Mouse (Mus musculus): ENCODE measurements around the gene Chadl.
A peak's percentile ranks its signal among the peaks of the same experiment; 100 is the strongest.
"Not testable (repeated sequence)": the region's sequence is repeated elsewhere in the genome, so short reads cannot be mapped to it uniquely, and the experiment has no call there.

Gene Chadl

DNA sequence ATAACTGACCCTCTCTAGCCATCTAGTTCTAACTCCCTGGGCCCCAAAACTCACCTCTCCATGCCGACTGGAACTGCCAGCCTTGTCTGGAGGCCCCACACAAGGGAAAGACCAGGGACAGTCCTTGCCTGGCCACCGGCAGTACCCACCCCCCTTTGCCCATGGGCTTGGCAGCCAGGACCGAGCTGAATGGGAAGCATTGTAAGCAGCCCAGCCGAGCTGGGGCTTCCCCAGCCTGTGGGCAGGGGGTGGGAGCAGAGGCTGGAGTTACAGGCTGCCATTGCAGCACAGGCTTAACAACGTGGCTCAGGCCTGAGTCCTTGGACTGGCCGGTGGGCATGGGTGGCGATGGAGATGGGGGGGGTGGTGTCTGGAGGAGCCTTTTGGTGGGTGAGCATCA is at the start of gene Chadl:
TSS of gene Chadl (minus strand) at position 113 of the 400 bp plus-strand sequence.
- DNase-seq (ENCODE audit: low spot score): no peak

DNA sequence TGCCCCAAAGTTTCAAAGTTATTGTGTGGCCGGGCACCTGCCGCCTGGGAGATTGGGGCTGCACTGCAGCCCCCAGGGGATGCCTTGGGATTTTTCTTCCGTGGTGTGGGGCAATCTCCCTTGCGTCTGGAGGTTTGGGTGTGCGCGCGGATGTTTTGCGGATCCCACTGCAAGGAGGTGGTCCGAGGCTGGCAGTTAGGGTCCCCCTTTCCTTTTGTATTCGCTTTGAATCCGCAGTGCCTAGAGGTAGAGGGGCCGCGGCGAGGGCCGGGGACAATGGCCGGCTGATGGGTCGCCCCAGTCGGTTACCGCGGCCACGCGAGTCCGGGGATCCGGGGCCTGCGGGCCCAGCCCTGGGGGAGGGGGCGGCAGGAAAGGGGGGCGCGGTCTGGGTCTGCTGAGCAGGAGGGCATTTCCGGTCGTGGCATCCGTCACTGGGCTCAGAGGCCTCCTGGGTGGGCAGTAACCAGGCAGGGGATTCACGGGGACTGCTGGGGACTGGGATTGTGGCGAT is 48.6 kb upstream of the Chadl start:
- peak; percentile 63 for DNase-seq (ENCODE audit: low spot score)

DNA sequence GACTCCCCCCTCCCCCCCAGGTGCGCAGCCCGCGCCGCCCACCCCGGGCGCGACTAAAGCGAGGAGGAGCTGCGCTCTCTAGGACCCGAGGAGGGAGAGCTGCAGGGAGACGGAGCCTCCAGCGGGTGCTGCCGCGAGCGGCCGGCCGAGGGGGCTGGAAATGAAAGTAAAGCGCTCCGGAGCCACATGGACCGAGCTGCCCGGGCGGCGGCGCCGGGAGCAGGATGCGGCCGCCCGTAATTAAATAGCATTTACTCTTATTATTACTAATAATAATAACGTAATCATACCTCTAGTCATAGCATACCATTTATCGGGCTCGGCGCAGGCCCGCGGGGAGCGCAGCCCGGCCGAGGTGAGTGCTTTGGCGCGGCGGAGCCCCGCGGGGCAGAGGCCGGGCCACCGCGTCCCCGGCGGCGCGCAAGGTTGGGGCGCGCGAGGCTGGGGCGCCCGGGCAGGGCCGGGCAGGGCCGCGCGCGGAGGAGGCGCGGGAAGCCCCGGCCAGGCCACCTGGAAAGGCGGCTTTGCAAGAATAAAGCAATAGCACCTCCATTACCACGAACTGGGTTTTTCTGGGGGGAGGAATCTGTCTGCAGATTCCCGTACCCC is 48.0 kb upstream of the Chadl start, which contains the start of the genes Zc3h7b and Rangap1:
TSS of gene Zc3h7b (plus strand) at position 66 of the 609 bp plus-strand sequence.
TSS of gene Rangap1 (minus strand) at position 539 of the 609 bp plus-strand sequence.
- DNase-seq (ENCODE audit: low spot score): peak; percentile 82

DNA sequence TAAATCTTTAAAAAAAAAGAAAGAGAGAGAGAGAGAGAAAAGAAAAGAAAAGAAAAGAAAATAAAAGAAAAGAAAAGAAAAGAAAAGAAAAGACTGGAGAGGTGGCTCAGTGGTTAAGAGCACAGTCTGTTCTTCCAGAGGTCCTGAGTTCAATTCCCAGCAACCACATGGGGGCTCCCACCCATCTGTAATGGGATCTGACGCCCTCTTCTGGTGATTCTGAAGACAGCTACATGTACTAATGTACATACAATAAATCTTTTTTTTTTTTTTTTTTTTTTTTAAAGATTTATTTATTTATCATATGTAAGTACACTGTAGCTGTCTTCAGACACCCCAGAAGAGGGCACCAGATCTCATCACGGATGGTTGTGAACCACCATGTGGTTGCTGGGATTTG is 45.3 kb upstream of the Chadl start:
- not testable (repeated sequence) for DNase-seq (ENCODE audit: low spot score)

DNA sequence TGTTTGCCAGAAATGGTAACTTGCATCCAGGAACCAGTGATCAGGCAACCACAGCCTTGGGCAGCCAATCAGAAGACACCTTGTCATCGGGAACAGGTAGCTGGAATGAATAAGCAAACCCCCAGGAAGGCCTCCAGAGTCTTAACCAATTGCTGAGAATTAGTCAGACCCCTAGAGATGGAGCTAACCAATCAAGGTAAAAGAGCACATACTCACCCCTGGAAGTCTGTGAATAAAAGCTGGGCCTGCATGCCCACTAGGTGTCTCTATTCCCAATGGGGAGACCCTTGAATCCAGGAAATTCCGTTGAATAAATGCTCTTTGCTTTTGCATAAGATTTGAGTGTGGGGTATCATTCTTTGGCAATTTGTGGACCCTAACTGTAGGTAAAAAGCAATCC is 42.8 kb upstream of the Chadl start:
- no peak for DNase-seq (ENCODE audit: low spot score)

DNA sequence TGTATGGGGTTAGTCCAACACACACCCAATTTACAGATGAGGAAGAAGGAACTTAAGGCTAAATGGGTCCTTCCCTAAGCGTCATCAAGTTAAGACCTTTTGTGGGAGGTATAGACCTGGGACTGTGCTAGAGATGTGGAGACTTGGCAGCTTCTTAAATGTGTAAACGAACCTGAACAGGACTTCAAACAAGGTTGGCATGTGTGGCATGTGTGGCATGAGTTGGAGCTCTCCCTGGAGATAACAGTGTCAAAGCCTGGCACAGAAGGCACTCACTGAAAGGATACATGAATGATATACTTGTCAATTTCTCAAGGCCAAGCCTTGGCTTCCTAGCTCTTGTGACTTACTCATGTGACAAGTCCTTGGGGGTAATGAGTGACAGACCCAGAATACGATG is 42.2 kb upstream of the Chadl start:
- DNase-seq (ENCODE audit: low spot score): no peak

DNA sequence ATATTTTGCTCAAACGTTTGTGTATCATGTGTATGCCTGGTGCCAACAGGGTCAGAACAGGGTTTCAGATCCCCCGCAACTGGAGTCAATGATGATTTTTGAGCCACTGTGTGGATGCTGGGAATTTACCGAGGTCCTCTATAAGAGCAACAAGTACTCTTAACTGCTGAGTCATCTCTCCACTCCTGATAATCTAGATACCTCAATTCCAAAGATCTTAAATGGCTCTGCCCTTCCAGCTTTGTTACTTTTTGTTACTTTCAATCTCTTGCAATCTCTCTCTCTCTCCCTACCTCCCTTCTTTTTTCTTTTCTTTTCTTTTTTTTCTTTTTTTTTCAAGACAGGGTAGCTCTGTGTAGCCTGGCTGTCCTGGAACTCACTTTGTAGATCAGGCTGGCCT is 38.0 kb upstream of the Chadl start:
- no peak for DNase-seq (ENCODE audit: low spot score)

DNA sequence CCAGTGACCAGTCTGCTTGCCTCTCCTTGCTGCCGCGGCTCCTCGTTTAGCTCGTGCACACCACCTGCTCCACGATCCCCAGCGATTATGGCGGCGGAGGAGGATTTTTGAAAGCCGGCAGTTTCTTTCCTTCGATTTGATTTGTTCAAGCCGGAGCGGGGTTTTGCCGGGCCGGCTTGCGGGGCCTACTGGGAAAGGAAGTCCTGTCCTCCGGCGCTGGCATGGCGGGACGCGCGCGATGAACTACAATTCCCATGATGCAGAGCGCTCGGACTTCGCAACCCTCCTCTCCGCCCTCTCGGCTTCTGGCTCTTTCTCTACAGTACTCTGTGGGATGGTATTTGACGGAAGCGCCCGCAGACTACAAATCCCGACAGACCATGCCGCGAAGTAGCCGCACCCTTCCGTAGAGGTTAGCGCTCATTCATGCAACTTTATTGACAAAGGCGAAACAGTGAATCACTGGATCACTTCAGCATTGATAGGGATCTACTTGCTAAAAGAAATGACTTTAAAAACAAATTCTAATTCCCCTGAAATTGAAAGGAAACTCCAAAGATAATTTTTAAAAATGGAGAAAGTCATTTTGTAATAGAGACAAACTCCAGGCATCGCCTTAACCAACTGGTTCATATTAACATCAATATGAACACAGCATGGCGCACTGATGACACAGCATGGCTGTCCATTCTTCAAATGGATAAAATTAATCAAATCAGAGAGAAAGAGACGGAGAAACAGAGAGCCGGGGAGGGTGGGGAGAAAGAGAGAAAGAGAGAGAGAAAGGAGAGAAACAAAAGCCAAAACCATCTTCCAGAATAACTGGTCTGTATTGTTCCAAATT is 32.9 kb upstream of the Chadl start:
- peak; percentile 100 for DNase-seq (ENCODE audit: low spot score)

DNA sequence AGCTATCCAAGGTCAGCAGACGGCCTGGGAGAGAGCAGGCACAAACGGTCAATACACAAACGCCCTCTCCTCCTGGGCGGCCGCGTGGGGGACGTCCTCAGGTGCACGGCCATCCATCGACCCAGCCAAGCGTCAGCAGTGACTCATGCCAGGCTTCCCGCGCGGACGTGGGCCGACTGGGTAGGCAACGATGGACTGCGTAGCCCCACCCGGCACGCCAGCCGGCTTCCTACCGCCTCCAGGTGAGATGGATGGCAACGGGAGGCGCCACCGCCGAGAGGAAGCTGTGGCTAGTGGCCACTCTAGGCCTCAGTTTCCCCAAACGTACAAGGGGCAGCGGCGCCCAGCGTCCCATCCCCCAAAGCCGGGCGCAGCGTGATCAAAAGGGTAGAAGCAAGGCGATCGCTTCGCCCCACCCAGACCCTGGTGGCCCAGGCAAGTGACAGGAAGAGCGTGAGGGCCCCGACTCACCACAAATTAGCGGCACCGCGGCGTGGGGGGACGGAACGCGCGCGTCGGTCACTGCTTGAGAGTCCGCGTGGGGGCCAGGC is 32.2 kb upstream of the Chadl start:
- peak; percentile 38 for DNase-seq (ENCODE audit: low spot score)

DNA sequence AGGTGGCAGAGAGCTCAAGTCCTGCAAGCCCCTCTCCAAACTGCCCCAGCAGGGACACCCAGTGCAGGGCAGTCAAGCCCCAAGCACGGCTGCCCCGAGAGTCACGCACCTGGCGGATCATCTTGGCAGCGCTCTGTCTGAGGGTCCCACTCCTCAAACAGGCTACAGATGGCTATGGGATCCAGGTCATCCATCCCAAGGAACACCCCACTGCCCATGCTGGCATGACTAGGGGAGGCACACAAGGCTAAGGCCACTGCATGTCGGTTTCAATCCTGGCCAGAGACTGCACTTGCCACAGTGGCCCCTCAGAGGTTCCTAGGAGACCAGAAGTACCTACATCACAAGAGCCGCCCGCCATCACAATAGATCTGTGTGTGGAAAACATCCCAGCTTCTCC is 28.9 kb upstream of the Chadl start:
- no peak for DNase-seq (ENCODE audit: low spot score)

DNA sequence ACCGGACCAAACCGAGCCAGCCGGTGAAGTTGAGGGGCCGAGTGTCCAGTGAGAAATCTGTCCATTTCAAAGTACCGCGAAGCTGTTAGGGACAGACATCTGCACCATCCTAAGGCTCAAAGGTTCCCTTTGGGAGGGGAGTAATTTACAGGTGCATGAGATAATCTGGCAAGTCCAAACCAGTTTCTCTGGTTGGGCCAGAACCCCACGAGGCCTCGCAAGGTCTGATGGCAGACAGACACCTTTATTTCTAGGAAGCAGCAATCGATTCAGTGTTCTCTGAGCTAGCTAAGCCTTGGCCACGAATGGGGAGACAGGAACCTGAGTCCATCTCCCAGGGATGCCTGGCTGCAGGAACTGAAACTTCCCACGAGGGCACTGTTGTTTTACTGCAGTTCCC is 26.6 kb upstream of the Chadl start:
- no peak for DNase-seq (ENCODE audit: low spot score)

DNA sequence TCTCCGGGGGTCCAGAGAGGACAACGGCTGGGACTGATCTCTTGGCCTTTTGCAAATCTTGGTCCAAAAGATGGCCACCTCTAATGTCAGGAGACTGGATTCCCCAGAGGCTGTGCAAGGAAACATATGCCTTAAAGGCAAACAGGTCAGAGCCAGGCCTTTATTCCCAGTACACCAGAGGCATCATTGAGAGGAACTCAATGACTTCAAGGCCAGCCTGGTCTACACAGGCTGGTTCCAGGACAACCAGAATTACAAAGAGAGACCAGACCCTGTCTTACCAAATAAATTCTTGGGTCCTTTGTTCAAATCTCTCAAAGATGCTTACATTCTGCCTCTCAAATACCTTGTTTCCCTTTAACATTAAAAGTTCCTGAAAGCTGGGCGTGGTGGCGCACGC is 25.3 kb upstream of the Chadl start:
- no peak for DNase-seq (ENCODE audit: low spot score)

DNA sequence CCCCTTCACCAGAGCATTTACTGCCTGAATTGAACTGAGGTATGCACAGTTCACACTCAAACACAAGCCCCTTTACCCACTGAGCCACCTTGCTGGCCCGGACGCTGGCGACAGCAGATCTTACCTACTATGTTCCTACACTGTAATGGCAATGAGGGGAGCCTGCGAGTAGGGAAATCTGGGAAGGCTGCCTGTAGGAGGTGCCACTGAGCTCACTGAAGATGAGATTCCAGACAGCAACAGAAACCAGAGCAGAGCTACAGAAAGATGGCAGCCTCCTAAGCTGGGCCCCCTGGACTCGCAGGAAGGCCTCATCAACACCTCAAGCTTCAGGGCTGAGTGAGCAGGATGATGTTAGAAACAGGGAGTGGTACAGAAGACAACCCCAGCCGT is 22.0 kb upstream of the Chadl start:
- DNase-seq (ENCODE audit: low spot score): no peak

DNA sequence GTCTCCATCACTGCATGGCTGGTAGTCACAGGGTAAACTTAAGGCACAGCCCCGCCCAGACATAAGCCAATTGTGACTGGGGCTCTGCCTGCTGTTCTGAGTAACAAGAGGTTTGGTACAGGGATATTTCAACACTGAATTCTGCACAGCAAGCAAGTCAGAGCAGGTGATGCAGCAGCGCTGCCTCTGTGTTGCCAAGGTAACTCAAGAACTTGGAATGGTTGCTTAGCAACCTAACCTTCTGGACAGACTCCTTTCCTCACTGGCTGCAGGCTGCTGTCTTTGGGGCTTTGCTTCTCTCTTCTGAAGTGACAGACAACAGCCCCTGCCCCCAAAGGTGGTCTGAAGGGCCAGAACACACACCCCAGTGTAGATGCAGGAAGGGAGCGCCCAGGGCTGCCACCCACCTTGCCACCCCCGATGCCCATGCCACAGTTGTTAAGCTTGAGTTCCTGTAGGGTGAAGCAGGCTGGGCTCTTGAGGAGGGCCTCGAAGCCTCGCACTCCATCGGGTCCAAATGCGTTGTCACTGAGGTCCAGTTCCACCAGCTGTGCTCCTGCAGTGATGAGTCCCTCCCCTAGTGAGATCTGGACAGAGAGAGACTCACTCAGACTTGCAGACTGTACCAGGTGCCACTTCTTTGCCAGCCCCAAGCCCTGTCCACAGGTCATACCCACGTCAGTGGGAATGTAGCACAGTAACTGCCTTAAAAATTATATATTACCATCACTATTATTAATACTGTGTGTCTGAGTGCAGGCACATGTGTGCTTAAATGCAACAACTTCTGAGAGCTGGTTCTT is 21.4 kb upstream of the Chadl start:
- DNase-seq (ENCODE audit: low spot score): no peak

DNA sequence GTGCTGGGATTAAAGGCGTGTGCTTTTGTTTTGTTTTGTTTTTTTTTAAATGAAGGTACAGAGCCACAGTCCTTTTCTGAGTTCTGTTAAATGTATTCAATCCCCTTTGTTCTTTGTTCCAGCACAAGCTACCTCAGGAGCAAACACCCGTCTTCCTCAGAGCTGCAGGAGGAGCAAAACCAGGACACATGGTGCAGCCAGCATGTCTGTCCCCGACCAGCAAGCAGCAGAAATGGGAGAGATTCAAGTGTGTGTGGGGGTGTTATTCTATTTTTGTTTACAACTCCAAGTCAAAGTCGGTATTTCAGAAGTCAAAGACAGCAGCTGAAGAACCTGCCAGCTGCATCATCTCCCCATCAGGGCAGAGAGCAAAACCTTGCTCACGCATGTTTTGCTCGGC is 16.7 kb upstream of the Chadl start:
- no peak for DNase-seq (ENCODE audit: low spot score)

DNA sequence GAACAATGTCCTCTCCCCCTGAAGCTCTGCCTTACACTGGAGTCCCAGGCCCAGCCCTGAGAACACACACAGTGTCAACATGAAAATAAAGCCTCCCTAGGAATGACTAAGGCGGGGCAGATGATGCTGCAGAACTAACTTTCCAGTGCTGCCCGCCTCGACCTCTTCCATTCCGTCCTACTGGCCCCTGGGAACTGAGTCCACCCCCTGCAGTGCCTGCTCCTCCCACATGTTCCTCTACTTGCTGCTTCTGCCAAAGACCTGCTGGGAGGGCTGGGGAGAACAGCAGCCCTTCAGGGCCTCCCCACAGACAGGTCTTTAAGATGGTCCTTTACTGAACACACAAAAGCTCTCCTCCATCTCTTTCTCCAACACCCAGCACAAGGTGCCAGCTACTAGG is 13.7 kb upstream of the Chadl start:
- DNase-seq (ENCODE audit: low spot score): no peak

DNA sequence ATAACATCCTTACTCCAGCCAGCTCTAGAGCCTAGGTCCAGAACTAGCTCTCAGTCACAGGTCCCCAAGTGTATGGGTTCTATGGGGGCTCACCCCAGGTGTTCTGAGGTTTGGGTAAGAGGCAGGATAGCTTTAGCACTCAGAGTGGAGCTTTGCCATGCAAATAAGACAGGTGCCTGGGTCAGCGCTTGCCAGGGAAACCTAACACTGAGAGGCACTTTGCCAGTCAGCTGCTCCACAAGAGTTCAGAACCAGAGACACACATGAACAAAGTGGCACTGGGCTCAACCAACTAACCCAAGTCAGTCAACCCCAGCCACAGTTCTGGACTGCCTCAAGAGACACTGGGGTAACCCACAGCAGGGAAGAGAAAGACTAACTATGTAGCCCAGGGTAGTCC is 12.6 kb upstream of the Chadl start:
- no peak for DNase-seq (ENCODE audit: low spot score)

DNA sequence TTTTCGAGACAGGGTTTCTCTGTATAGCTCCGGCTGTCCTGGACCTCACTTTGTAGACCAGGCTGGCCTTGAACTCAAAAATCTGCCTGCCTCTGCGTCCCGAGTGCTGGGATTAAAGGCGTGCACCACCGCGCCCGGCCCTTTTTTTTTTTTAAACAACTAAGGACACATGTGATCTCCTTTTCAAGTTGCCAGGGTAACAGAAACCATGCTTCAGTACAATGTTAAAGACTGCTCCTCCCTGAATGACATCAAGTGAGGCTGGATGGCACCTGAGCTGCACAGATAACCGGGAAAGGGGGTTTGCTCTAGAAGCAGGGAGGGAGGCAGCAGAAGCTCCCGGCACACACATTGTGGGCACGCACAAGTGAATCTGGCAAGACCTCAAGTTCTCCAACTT is 11.9 kb upstream of the Chadl start:
- DNase-seq (ENCODE audit: low spot score): no peak

DNA sequence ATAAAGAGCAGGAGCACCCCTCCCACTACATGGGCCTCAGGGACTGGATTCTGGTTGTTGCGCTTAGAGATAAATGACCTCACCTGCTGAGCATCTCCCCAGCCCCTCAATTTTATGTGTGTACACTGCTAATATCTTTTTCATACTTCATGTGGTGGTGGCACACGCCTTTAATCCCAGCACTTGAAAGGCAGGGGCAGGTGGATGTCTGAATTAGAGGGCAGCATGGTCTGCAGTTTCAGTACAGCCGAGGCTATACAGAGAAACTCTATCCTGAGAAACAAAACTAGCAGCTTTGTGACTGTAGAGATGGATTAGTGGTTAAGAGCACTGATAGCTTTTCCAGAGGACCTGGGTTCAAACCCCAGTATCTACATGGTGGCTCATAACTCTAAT is 6.0 kb upstream of the Chadl start:
- DNase-seq (ENCODE audit: low spot score): no peak

DNA sequence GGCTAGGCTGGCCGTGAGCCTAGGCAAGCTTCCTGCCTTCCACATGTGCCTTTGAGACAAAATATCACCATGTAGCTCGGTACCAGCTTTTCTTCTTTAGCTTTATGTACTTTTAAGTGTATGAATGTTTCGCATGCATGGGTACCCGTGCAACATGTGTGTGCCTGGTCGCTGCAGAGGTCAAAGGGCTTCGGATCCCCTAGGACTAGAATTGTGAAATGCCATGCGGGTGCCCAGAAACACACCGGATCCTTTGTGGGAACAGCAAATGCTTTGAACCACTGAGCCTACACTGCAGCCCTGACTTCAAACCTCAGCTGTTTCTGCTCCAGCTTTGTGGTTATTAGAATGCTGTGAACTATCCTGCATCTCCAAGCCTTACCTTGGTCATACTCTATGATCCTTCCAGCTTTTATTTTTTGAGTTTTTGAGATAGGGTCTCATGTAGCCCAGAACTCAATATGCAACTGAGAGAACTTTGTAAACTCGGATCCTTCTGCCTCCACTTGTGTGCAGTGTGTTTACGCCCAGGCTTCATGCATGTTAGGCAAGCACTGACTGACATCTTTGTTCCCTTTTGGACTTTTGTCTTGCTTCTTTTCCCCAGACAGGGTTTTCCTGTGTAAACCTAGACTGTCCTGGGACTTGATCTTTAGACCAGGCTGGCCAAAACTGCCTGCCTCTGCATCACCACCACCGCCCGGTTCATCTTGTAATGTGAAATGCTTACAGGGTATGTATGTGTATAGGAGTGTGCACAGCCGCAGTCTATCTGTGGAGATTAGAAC is 5.4 kb upstream of the Chadl start:
- peak; percentile 47 for DNase-seq (ENCODE audit: low spot score)

DNA sequence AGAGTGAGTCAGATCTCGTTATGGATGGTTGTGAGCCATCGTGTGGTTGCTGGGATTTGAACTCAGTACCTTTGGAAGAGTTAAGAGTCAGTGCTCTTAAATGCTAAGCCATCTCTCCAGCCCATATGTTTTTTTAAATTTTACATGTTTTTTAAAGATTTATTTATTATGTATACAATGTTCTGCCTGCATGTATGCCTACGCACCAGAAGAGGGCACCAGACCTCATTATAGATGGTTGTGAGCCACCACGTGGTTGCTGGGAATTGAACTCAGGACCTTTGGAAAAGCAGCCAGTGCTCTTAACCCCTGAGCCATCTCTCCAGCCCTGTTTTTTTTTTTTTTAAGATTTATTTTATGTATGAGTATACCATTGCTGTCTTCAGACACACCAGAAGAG is 4.3 kb upstream of the Chadl start:
- not testable (repeated sequence) for DNase-seq (ENCODE audit: low spot score)
